Mouse (Mus musculus) naive thymus-derived CD4-positive, alpha-beta T cell, adult 2 months (primary cell): ENCODE measurements at regions not wholly inside any gene's neighbourhood (a gene's known extent, or its start where the extent isn't known, plus 50 kb on each side); places are given as distances from the start of the nearest gene placed in this dataset.
"Not testable (repeated sequence)": the region's sequence is repeated elsewhere in the genome, so short reads cannot be mapped to it uniquely, and the experiment has no call there.

Experiments used
- DNase-seq: peaks from one replicate; pipeline ENCODE4 v3.0.0-alpha.2; 2011; ENCODE audit warnings: low read depth

DNA sequence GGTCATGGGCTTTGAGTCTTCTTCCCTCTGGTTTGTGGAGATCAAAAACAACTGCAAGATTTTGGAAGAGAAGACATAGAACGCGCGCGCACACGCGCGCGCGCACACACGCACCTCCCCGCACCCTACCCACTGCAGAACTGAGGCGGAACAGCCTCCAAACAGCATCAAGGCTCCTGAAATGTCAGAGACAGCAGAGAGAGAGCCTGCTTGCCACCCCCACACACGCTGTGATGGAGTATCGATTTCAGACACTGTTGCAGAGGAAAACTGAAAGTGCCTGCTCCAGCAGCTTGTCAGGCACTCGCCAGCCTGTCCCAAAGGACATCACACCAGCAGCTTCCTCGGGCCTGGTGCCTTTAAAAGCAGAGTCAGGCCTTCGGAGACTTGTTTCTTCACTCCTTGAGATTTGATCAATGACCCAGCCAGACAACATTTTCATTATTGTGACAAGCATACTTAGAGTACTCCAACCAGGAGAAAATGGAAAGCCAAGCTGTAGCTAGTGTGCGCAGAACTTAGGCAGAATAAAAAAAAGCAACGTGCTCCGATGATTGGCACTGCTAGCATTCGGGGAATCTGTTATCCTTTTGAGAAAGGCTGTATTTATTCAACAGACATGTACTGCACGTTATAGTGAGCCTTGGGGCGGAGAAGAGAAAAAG is 342.9 kb upstream of the Rgma start:
- no peak for DNase-seq

GRCm38 (mm10) chr7:73036801-73037555 is 338.3 kb upstream of the Rgma start:
- no peak for DNase-seq

GRCm38 (mm10) chr7:73037638-73038037 is 337.7 kb upstream of the Rgma start:
- no peak for DNase-seq

DNA sequence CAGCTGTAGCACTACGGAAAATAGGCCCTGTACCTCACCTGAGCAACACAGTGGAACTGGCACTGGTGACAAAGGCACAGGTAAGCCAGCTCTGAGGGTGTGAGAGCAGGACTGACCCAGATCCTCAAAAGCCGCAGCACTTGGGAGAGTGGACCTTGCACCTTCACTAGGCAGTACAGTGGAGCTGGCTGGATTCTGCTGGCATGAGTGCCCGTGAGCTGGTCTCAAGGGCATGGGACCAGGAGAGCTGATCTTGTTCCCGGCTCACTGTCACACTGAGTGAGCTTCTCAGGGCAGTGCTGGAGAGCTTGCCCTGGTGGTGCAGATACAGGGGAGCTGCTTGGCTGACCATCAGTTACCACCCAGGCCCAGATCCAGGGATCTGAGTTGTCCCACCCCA is 335.4 kb upstream of the Rgma start:
- DNase-seq = no peak

DNA sequence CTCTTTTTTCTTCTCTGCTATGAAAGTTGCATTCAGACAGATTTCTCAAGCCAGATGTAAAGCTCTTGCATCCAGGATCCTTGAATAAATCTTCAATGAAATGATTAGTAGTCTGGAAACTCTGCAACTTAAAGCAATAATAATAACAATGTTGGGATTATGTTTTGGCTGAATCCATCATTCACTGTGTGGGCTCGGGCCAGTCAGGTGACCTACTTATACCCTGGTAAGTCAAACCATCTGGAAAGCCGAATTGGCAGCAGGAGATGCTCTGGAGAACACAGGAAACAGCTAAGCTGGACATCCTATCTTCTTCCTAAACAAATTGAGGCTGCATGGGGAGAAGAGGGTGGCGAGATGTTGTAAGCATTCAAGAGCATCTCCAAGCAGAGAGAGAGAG is 331.0 kb upstream of the Rgma start:
- DNase-seq = no peak

- no peak for DNase-seq
Observed at GRCm38 (mm10) chr7:73055891-73056290, 319.4 kb upstream of the Rgma start.

DNA sequence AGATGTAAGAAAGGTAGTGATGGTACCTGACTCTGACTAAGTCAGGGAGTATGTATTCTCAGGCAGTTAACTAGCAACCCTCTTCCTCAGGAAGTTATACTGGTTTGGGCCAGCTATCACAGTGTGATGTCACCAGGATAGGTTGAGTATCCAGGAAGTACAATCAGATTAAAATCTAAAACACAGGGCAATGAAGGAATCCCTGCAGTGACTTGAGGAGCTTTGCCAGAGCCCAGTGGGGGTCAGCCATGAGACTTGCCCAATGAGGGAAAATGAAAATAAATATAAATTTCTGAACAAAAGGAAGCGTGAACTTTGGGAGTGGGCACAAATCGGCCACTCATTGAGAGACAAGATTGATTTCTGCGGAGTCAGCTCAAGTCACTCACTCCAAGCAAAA is 311.8 kb upstream of the Rgma start:
- DNase-seq = no peak

DNA sequence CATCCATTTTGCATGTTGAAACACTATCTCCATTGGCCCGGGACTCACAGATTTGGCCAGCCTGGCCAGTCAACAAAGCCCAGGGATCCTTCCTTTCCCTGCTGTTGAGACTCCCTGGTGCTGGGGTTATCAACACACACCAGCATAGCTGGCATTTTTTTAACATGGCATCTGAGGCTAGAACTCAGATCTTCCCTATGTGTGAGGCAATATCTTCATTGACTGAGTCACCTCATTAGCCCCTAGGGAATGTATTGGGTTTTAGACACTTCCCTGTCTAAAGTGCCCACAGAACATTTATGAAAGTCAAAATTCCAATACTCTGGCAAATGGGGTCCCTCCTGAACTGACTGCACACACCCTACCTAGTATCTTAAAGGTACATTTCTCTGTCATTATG is 306.8 kb upstream of the Rgma start:
- no peak for DNase-seq

DNA sequence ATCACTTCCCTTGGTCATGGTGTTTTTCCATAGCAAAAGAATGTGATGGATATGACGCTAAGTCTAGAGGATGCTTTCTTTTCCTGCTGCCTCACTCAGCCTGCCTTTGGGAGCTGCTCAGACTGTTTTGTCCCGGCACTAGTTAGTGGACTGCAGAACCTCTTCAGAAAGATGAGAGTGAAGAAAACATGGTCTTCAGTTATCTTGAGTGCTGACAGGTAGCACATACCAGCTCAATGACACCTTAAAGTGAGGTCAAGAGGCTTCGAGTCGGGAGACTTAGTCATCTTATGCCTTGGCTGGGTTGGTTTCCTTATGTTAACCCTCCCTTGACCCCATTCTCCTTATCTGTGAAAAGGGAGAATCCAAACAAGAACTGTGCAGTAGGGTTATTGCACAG is 306.0 kb upstream of the Rgma start:
- no peak for DNase-seq

GRCm38 (mm10) chr7:73075391-73075790 is 299.9 kb upstream of the Rgma start:
- DNase-seq = not testable (repeated sequence)

- no peak for DNase-seq
Observed at GRCm38 (mm10) chr7:73087496-73088185, 287.7 kb upstream of the Rgma start.

DNA sequence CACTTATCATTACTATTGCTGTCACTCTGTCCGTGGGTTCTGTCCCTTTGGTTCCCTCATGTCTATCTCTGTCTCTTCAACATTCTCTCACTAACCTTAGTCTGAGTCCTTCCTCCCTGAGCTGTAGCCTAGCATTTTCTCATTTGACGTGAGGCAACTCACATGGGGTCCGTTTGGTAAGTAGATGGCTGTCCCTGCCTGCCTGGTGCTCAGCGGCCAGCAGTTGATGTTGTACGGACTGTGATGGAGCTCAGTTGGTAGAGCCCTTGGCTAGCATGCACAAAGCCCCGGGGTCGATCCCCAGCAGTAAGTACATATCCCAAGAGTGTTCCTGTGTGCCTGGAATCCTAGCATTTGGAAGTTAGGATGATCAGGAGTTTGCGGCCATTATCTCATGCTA is 287.0 kb upstream of the Rgma start:
- no peak for DNase-seq

DNA sequence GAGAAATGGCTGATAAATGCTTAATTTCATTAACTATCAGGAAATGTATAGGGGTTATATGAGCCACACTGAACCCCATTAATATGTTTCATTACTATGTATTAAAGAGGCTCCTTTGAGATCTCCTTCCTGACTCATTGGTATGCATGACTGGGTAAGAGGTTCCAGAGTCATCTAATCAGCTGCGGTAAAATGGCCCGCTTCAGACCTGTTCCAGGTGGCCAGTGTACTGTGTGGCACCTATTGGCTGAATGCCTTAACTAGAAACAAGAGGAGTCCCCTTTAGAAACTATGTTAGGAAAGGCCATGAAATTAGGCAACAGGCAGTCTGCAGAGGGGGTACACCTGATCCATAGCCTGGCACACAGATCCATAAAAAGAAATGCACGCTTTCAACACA is 283.6 kb upstream of the Rgma start:
- DNase-seq = no peak

- DNase-seq = no peak
Observed at GRCm38 (mm10) chr7:73094059-73094458, 281.2 kb upstream of the Rgma start.

GRCm38 (mm10) chr7:73118871-73119270 is 256.4 kb upstream of the Rgma start:
- DNase-seq = no peak

- no peak for DNase-seq
Observed at GRCm38 (mm10) chr7:73120276-73120675, 255.0 kb upstream of the Rgma start.

DNA sequence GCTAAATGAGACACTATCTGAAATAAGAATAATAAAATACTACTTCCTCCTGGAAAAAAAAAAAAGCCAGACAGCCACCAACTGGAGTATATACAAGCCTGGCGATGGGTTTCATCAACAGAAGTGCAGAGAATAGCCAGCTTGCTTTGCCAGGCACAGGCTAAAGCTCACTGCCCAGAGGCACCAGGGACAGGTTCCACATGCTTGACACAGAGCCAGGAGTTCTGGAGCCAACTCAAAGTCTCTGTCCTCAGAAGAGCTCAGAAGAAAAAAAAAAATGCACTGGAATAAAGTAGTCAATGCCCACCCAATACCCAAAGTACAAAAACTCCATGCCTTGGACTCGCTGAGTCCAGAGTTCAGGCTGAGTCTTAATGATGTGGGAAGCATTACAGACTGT is 250.3 kb upstream of the Rgma start:
- no peak for DNase-seq

DNA sequence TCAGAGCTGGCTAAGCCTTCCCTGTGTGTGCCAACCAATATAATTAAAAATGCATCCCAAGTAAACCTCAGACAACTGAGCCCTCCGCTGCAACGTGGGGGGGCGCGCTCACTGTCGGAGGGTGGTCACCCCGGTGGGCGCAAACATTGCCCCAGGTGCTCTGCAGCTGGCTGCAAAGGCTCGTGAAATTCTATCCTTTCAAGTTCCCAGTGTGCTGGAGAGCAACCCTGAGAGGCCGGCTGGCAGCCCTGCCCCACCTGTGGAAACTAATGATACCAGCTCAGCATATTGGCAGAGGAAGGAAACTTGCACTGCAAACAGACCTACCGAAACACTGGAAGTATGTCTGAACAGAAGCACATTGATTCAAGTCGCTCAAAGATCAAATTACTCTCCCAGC is 249.4 kb upstream of the Rgma start:
- DNase-seq = no peak

DNA sequence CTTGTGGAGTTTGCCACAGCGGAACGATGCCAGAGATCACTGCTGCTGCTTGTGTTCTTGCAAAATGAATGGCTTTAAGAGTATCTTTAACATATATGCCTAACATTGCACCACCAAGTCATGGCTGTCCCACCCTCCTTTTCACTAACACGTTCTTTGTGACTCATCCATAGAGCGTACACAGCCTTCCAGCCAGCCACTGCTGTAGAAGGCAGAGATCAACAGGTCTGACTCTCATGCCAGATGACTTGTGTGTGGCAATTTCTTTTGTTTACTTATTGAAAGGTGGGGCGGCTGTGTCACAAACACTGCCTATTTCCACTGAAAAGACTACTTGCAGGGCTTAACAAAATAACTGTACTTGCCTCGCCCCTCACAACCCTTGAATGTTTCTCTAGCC is 239.5 kb upstream of the Rgma start:
- no peak for DNase-seq

DNA sequence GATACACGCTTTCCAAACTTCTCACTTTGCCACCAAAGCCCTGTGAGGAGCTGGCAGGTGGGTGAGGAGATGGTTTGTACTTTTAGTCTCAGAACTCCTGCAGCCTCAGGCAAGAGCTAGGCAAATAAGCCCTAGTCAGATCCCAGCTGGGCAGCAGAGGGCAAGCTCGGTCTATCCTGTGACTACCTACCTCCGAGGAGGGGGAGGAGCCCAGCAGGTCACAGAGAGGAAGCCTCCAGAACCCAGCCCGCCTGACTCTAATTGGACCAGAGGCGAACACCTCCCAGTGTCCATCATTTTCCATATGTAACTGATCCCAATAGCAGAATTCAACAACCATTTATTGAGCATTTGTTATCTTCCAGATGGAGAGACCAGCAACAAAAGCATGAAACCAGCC is 237.0 kb upstream of the Rgma start:
- no peak for DNase-seq

- no peak for DNase-seq
Observed at GRCm38 (mm10) chr7:73138861-73139493, 236.3 kb upstream of the Rgma start.

GRCm38 (mm10) chr7:73139901-73140300 is 235.4 kb upstream of the Rgma start:
- DNase-seq = no peak

DNA sequence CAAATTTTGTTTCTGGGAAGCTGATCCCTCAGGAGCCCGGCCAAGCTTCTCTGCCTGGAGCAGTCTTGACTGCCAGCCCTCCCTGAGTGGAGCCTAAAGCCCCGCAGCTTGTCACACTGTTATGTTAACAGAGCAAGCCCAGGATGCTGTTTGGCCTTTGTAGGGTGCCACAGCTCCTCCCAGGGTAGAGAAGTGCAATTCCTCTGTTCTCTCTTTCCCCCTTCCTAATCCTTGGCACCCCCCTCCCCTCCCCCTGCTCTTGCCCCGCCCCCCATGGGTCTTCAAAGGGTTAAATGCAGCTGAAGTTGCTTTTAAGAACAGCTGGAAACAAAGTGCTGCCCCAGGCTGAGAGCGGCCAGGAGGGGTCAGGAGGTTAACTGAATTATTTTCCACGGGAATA is 234.1 kb upstream of the Rgma start:
- no peak for DNase-seq
